Mouse (Mus musculus): Measurements from ENCODE around the gene Cyp2c65. TPM values are rescaled to one million over a fixed set of nuclear protein-coding genes. Genes with fewer than 3 reads are reported as not detected.
A peak's percentile ranks its signal among the peaks of the same experiment; 100 is the strongest.
"Not testable (repeated sequence)": the region's sequence is repeated elsewhere in the genome, so short reads cannot be mapped to it uniquely, and the experiment has no call there.

Gene Cyp2c65
- total RNA-seq (2012; rRNA removed): not detected in 2 replicates

DNA sequence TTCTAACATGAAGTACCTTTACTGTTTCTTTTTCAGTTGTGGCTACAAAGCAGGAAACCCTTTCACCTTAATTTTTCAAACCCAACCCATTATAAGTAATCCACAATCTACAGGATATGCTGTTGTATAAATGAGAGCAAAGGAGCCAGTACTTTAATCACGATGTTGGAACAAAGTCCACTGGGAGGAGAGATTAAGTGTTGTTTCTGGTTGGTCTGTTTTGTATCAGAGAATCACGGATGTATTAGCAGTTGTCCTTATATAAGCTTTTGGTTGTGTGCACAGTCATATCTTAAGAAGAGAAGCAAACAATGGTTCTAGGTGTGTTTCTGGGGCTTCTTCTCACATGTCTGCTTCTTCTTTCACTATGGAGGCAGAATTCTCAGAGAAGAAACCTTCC lies at the start of gene Cyp2c65:
Cyp2c65 (plus strand) TSS at position 297 of the 400 bp plus-strand sequence.
- no peak for DNase-seq (ENCODE audit: low read depth, low spot score)
- TF ChIP-seq ZC3H11A (IDR thresholded peaks at IDR 0.05; ENCODE audit: borderline replicate concordance, low read depth, low read length) (no peak), ZNF384 (IDR thresholded peaks at IDR 0.05; ENCODE audit: low read depth, low read length) (no peak), CHD2 (IDR thresholded peaks at IDR 0.05; ENCODE audit: low read depth, low read length) (no peak), MAFK (IDR thresholded peaks at IDR 0.05; ENCODE audit: insufficient read depth, low read depth, low read length) (no peak), HCFC1 (IDR thresholded peaks at IDR 0.05; ENCODE audit: borderline replicate concordance, insufficient read depth, low read length) (no peak)
- Histone ChIP-seq H3K36me3 (ENCODE audit: control insufficient read depth, insufficient read depth, low read length, poor library complexity, severe bottlenecking) (no peaks in the 10 kb centered on the region), H3K27ac (ENCODE audit: insufficient read depth, low read depth, low read length, poor library complexity, severe bottlenecking) (no peak within 1 kb of the TSS), H3K4me1 (ENCODE audit: control insufficient read depth in 2 of 2, insufficient read depth in 2 of 2, low read length in 2 of 2, poor library complexity in 1 of 2) (no peaks in the 10 kb centered on the region), H3K9me3 (ENCODE audit: control insufficient read depth, insufficient read depth, low read depth, low read length) (no peaks in the 10 kb centered on the region), H3K9ac (ENCODE audit: insufficient read depth, low read depth, low read length, poor library complexity, severe bottlenecking) (no peak within 1 kb of the TSS), H3K4me3 (ENCODE audit: insufficient read depth in 1 of 2, low read depth in 1 of 2, low read length in 2 of 2, poor library complexity in 1 of 2, severe bottlenecking in 1 of 2) (no peak within 1 kb of the TSS)
- in situ Hi-C loops (cut with MboI; ENCODE audit: low sequenced_read_pairs in 2 of 2, unreplicated experiment in 2 of 2): no loop called here

DNA sequence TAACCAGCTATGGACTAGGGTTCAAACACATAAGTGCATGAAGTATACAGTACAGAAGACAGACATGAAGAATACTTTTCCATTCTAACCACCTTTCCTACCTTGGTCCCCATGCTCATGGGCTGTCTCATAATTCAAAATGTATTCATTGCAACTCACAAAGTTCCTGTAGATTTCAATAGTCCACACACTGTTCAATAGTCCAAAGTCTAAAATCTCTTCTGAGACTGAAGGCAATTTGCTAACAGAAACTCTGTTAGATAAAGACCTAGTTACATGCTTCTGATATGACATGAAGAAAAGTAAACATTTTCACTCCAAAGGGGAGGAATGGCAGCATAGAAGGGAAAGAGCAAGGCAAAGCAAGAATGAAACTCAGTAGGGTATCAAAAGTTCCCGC lies 2.9 kb upstream of the Cyp2c65 start:
- TF ChIP-seq MAFK (IDR thresholded peaks at IDR 0.05; ENCODE audit: insufficient read depth, low read depth, low read length) (no peak), ZNF384 (IDR thresholded peaks at IDR 0.05; ENCODE audit: low read depth, low read length) (no peak), HCFC1 (IDR thresholded peaks at IDR 0.05; ENCODE audit: borderline replicate concordance, insufficient read depth, low read length) (no peak), ZC3H11A (IDR thresholded peaks at IDR 0.05; ENCODE audit: borderline replicate concordance, low read depth, low read length) (no peak), CHD2 (IDR thresholded peaks at IDR 0.05; ENCODE audit: low read depth, low read length) (no peak)
- Histone ChIP-seq H3K9me3 (ENCODE audit: control insufficient read depth, insufficient read depth, low read depth, low read length) (no peaks in the 10 kb centered on the region), H3K4me1 (ENCODE audit: control insufficient read depth in 2 of 2, insufficient read depth in 2 of 2, low read length in 2 of 2, poor library complexity in 1 of 2) (no peaks in the 10 kb centered on the region), H3K9ac (ENCODE audit: insufficient read depth, low read depth, low read length, poor library complexity, severe bottlenecking) (no peak overlapping the region), H3K4me3 (ENCODE audit: insufficient read depth in 1 of 2, low read depth in 1 of 2, low read length in 2 of 2, poor library complexity in 1 of 2, severe bottlenecking in 1 of 2) (no peak overlapping the region), H3K27ac (ENCODE audit: insufficient read depth, low read depth, low read length, poor library complexity, severe bottlenecking) (no peak overlapping the region), H3K36me3 (ENCODE audit: control insufficient read depth, insufficient read depth, low read length, poor library complexity, severe bottlenecking) (no peaks in the 10 kb centered on the region)
- no peak for DNase-seq (ENCODE audit: low read depth, low spot score)
- in situ Hi-C loops (cut with MboI; ENCODE audit: low sequenced_read_pairs in 2 of 2, unreplicated experiment in 2 of 2): no loop called here

DNA sequence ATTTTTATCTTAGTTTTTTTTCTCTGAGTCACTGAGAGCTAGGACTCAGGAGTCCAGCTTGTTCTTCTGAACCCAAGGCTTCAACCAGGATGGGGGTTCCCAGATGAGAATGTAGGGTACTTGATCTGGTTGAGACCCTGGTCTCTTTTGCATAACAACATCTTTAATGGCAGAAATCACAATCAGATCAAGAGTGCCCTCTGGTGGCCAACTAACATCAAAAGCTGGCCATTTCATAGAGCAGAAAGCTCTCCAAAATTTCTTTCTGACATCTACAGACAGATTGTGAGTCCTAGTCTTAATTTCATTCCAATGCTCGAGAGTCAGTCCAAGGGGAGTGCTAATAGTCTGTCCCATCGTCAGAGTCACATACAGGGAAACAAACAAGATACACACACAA lies 38.0 kb downstream of the Cyp2c65 start:
- H3K4me3 ChIP-seq (ENCODE audit: insufficient read depth in 1 of 2, low read depth in 1 of 2, low read length in 2 of 2, poor library complexity in 1 of 2, severe bottlenecking in 1 of 2); in situ Hi-C loops (cut with MboI; ENCODE audit: low sequenced_read_pairs in 2 of 2, unreplicated experiment in 2 of 2); H3K36me3 ChIP-seq (ENCODE audit: control insufficient read depth, insufficient read depth, low read length, poor library complexity, severe bottlenecking); H3K4me1 ChIP-seq (ENCODE audit: control insufficient read depth in 2 of 2, insufficient read depth in 2 of 2, low read length in 2 of 2, poor library complexity in 1 of 2); H3K9ac ChIP-seq (ENCODE audit: insufficient read depth, low read depth, low read length, poor library complexity, severe bottlenecking); H3K27ac ChIP-seq (ENCODE audit: insufficient read depth, low read depth, low read length, poor library complexity, severe bottlenecking); H3K9me3 ChIP-seq (ENCODE audit: control insufficient read depth, insufficient read depth, low read depth, low read length): not testable (repeated sequence)
- peak; percentile 19 for DNase-seq (ENCODE audit: low read depth, low spot score)

DNA sequence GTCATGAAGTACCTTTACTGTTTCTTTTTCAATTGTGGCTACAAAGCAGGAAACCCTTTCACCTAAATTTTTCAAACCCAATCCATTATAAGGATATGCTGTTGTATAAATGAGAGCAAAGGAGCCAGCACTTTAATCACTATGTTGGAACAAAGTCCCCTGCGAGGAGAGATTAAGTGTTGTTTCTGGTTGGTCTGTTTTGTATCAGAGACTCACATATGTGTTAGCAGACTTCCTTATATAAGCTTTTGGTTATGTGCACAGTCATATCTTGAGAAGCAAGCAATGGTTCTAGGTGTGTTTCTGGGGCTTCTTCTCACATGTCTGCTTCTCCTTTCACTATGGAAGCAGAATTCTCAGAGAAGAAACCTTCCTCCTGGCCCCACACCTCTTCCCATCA lies 52.8 kb downstream of the Cyp2c65 start, which contains the start of gene Cyp2c66:
Cyp2c66 (plus strand) TSS at position 255 of the 400 bp plus-strand sequence.
- H3K4me3 ChIP-seq (ENCODE audit: insufficient read depth in 1 of 2, low read depth in 1 of 2, low read length in 2 of 2, poor library complexity in 1 of 2, severe bottlenecking in 1 of 2): no peak within 1 kb of the TSS
- H3K36me3 ChIP-seq (ENCODE audit: control insufficient read depth, insufficient read depth, low read length, poor library complexity, severe bottlenecking): no peaks in the 10 kb centered on the region
- H3K27ac ChIP-seq (ENCODE audit: insufficient read depth, low read depth, low read length, poor library complexity, severe bottlenecking): no peak within 1 kb of the TSS
- in situ Hi-C loops (cut with MboI; ENCODE audit: low sequenced_read_pairs in 2 of 2, unreplicated experiment in 2 of 2): no loop called here
- no peaks in the 10 kb centered on the region for H3K4me1 ChIP-seq (ENCODE audit: control insufficient read depth in 2 of 2, insufficient read depth in 2 of 2, low read length in 2 of 2, poor library complexity in 1 of 2)
- H3K9ac ChIP-seq (ENCODE audit: insufficient read depth, low read depth, low read length, poor library complexity, severe bottlenecking): no peak within 1 kb of the TSS
- H3K9me3 ChIP-seq (ENCODE audit: control insufficient read depth, insufficient read depth, low read depth, low read length): no peaks in the 10 kb centered on the region
- TF ChIP-seq ZNF384 (IDR thresholded peaks at IDR 0.05; ENCODE audit: low read depth, low read length): no peak
- no peak for TF ChIP-seq MAFK (IDR thresholded peaks at IDR 0.05; ENCODE audit: insufficient read depth, low read depth, low read length)
- TF ChIP-seq HCFC1 (IDR thresholded peaks at IDR 0.05; ENCODE audit: borderline replicate concordance, insufficient read depth, low read length): no peak
- no peak for TF ChIP-seq CHD2 (IDR thresholded peaks at IDR 0.05; ENCODE audit: low read depth, low read length)
- TF ChIP-seq ZC3H11A (IDR thresholded peaks at IDR 0.05; ENCODE audit: borderline replicate concordance, low read depth, low read length): no peak
- DNase-seq (ENCODE audit: low read depth, low spot score): no peak

Other genes starting within 250 kb of the Cyp2c65 start
- 21.2 and 29.9 TPM in 2 replicates for gene Noc3l, start 241.8 kb upstream of the Cyp2c65 start, total RNA-seq (2012; rRNA removed)
- gene Tbc1d12, start 224.4 kb upstream of the Cyp2c65 start, total RNA-seq (2012; rRNA removed): 3.6 and 4.8 TPM in 2 replicates
- 132 and 190 TPM in 2 replicates for gene Hells, start 130.1 kb upstream of the Cyp2c65 start, total RNA-seq (2012; rRNA removed)
- gene Cyp2c55, start 54.0 kb upstream of the Cyp2c65 start, total RNA-seq (2012; rRNA removed): 0.16 and 0.40 TPM in 2 replicates
- gene Cyp2c66, start 52.9 kb downstream of the Cyp2c65 start, total RNA-seq (2012; rRNA removed): not detected in 2 replicates
- 0.11 TPM in 1 of 2 replicates, not detected in the other for gene Cyp2c29, start 208.4 kb downstream of the Cyp2c65 start, total RNA-seq (2012; rRNA removed)